Mouse (Mus musculus): ENCODE data around the gene Myh14.

GRCm38 (mm10) chr7:44628402-44629034 lies 42.1 kb downstream of the Myh14 start:
- TF ChIP-seq POLR2A (IDR thresholded peaks at IDR 0.05; ENCODE audit: control insufficient read depth, extremely low read depth, insufficient read depth, low read length, poor library complexity), result no peak
- TF ChIP-seq CTCF (IDR thresholded peaks at IDR 0.05; ENCODE audit: borderline replicate concordance, control insufficient read depth, extremely low read depth, insufficient read depth, low read length, poor library complexity), result no peak

Data from thymus, adult 2 months (tissue).